Mouse (Mus musculus): ENCODE measurements around the gene Eif4e2. TPM values are rescaled to one million over a fixed set of nuclear protein-coding genes. Genes with fewer than 3 reads are reported as not detected.

The Eif4e2 gene
- 10 to 100 TPM; 54.3 to 61.6 TPM for total RNA-seq (2021)
- long read RNA-seq, experiment 1, transcript Eif4e2-207 (8 exons, 3,473 nt), result minor isoform, 8 of 47 reads
- long read RNA-seq, experiment 1, transcript Eif4e2-206 (7 exons, 1,807 nt), result major isoform, 13 of 47 reads
- long read RNA-seq, experiment 1, transcript Eif4e2-204 (7 exons, 1,119 nt), result minor isoform, 10 of 47 reads
- long read RNA-seq, experiment 1, partial matches to known transcripts, result 1 of 47 reads
- long read RNA-seq, experiment 1, other reads (novel, unspliced or antisense), result 9 of 47 reads
- long read RNA-seq, experiment 2, transcript Eif4e2-202 (7 exons, 3,394 nt), result minor isoform, 5 of 62 reads
- long read RNA-seq, experiment 2, transcript Eif4e2-204 (7 exons, 1,119 nt), result minor isoform, 11 of 62 reads
- long read RNA-seq, experiment 2, transcript Eif4e2-206 (7 exons, 1,807 nt), result major isoform, 24 of 62 reads
- long read RNA-seq, experiment 2, transcript Eif4e2-207 (8 exons, 3,473 nt), result minor isoform, 8 of 62 reads
- long read RNA-seq, experiment 2, partial matches to known transcripts, result 1 of 62 reads
- long read RNA-seq, experiment 2, other reads (novel, unspliced or antisense), result 10 of 62 reads

GRCm38 (mm10) chr1:87213735-87214704 is at the start of gene Eif4e2:
Gene Eif4e2 (plus strand): TSS chr1:87213914.
- peak; percentile 97 for DNase-seq
- intact Hi-C loops (cut with DNase I; ENCODE audit: low total_unique reads), result no loop called here

DNA sequence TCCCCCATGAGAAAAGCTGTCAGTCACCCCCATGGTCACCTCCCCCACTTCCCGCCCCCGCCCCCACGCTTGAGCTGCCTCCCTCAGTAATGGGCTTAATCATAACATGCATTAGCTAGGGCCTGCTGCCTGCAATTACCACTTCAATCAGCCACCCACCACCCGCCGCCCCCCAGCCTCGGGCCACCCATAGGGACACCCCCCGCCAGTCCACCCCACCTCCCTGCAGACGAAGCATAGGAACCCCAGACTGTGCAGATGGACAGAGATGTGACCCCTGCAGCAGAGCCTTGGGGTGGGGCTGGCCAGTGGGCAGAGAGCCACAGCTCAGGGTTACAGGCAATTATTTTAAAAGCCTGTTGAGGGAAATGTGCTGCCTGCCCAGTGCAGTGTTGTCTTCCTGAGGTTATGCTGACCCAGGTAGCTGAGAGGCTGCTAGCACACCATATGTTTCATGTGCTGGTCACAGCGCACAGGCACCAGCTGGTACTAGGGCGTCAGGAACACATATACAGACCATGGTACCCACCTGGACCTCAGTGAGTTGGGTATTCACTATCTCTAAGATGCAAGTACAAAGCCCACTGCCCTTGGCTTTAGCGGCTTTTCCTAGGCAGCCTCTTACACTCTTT is 49.4 kb upstream of the Eif4e2 start:
- intact Hi-C loops (cut with DNase I; ENCODE audit: low total_unique reads), result no loop called here
- DNase-seq, result no peak

DNA sequence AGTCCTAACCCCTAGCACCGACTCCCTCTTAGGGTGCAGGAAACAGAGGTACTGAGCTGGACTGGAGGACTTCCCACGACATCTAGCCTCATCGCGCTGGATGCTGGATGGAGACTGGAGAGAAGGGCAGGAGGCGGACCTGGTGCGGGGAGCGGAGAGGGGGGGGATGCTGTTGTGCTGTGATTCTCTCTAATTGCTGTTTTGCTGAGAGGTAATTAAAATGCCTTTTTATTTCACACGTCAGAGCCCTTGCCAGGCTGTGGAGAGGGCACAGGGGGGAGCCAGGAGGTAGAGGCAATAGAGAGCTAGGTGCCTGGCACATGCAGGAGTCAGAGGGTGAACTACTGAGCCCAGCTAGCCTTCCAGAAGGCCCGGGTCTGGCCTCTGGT is 48.9 kb upstream of the Eif4e2 start:
- no peak for DNase-seq

GRCm38 (mm10) chr1:87170458-87170857 is 43.3 kb upstream of the Eif4e2 start:
- intact Hi-C loops (cut with DNase I; ENCODE audit: low total_unique reads), result no loop called here
- DNase-seq, result no peak

More for the DNA sequence above, 48.9 kb upstream of the Eif4e2 start:
- intact Hi-C loops (cut with DNase I; ENCODE audit: low total_unique reads), result no loop called here

GRCm38 (mm10) chr1:87171312-87171711 is 42.4 kb upstream of the Eif4e2 start:
- intact Hi-C loops (cut with DNase I; ENCODE audit: low total_unique reads), result no loop called here
- no peak for DNase-seq

GRCm38 (mm10) chr1:87172316-87172715 is 41.4 kb upstream of the Eif4e2 start:
- no peak for DNase-seq
- intact Hi-C loops (cut with DNase I; ENCODE audit: low total_unique reads), result no loop called here

- intact Hi-C loops (cut with DNase I; ENCODE audit: low total_unique reads), result no loop called here
- peak; percentile 69 for DNase-seq
Measured at GRCm38 (mm10) chr1:87174006-87174955, 39.4 kb upstream of the Eif4e2 start.

GRCm38 (mm10) chr1:87175852-87176292 is 37.8 kb upstream of the Eif4e2 start:
- peak; percentile 78 for DNase-seq
- intact Hi-C loops (cut with DNase I; ENCODE audit: low total_unique reads), result no loop called here

DNA sequence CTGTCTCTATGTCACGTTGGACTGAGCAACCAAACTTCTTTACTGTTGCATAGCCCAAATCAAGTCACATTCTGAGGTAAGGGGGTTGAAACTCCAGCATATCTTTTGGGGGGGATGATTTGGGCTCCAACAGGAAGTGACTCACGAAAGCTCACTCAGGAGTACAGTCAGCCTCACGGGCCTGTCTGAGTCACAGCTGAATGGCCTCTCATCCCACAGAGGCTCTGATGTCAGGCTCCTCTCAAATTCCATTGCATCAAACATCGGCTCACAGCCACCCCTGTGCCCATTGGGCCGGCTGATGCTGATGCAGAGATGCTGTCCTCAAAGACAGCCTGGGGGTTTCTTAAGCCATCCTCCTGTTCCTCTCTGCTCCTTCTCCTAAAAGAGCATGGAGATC is 32.8 kb upstream of the Eif4e2 start:
- DNase-seq, result no peak
- intact Hi-C loops (cut with DNase I; ENCODE audit: low total_unique reads), result loop anchor here (10.0 kb wide), 2 partner anchors 516 to 566 kb away; no protein-coding TSS in a partner anchor

DNA sequence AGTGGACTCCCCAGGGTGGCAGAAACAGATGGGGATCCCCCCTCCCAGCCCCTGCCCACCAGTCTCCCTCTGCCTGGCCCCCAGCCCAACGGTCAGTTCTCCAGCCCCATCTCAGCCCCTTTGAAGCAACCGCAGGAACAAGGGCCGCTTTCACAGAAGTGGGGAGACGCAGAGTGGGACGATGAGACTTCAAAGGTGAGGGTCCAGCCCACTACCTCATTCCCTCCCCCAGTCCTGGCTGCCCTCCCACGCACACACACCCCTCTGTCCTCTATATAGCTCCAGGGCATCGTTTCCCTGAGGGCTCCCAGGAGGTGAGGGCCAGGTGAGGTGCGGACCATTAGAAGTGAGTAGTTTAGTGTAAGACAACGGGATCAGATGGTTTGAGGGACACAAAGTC is 30.7 kb upstream of the Eif4e2 start, which contains the start of gene Prss56:
Prss56 (plus strand) TSS at position 301 of the 400 bp plus-strand sequence.
- DNase-seq, result no peak
- intact Hi-C loops (cut with DNase I; ENCODE audit: low total_unique reads), result loop anchor here (10.0 kb wide), 2 partner anchors 518 to 568 kb away; no protein-coding TSS in a partner anchor

GRCm38 (mm10) chr1:87183998-87184750 is 29.5 kb upstream of the Eif4e2 start:
- intact Hi-C loops (cut with DNase I; ENCODE audit: low total_unique reads), result loop anchor here (2.0 to 10.0 kb wide), 3 partner anchors 83 to 569 kb away; partner anchors contain the start of gene Alpi
- DNase-seq, result no peak

DNA sequence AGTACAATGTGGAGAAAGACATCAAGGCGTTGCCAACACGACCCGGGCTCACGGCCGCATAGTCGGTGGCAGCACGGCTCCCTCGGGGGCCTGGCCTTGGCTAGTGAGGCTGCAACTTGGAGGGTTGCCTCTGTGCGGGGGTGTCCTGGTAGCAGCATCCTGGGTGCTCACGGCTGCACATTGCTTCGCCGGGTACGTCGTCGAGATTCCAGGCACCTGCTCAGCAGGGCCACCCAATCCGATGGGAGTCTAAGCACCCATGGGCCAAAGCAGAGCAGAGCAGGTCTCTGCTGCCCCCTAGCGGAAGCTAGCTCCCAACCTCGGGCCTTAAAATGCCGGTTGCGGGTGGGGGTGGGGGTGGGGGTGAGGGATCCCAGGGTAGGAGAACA is 29.0 kb upstream of the Eif4e2 start:
- intact Hi-C loops (cut with DNase I; ENCODE audit: low total_unique reads), result loop anchor here (2.0 to 10.0 kb wide), 3 partner anchors 84 to 570 kb away; partner anchors contain the start of gene Alpi
- DNase-seq, result peak; percentile 75

- DNase-seq, result no peak
- intact Hi-C loops (cut with DNase I; ENCODE audit: low total_unique reads), result loop anchor here (2.0 to 10.0 kb wide), 3 partner anchors 85 to 571 kb away; partner anchors contain the start of gene Alpi
Measured at GRCm38 (mm10) chr1:87185526-87185925, 28.2 kb upstream of the Eif4e2 start.

DNA sequence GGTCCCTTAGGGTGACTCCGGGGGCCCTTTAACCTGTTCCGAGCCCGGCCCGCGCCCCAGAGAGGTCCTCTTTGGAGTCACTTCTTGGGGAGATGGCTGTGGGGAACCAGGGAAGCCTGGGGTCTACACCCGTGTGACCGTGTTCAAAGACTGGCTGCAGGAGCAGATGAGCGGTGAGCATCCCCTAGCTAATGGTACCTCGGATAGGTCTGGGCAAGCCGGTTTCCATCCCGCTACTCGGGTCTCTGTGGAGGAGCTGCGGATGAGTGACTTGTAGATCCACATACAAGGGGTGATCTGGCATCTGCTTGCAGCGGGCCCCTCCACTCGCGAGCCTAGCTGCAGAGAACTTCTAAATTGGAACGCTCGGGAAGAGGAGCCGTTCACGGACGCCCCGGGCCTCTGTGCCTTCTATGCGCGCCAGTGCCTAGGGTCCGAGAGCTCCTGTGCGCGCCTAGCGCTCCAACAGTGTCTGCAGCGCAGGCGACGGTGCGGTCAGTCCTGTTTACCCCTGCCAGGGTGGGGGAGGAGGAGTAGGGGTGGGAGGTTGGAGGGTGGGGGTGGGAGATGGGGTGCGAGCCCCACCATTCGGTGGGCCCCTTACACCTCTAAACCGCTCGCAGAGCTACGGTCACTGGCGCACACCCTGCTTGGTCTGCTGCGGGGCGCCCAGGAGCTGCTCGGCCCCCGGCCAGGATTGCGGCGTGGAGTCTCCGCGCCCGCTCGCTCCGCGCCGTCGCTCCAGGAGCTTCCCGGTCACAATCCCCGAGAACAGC is 27.3 kb upstream of the Eif4e2 start:
- DNase-seq, result no peak
- intact Hi-C loops (cut with DNase I; ENCODE audit: low total_unique reads), result loop anchor here (10.0 kb wide), 2 partner anchors 522 to 572 kb away; no protein-coding TSS in a partner anchor

GRCm38 (mm10) chr1:87187037-87187355 is 26.7 kb upstream of the Eif4e2 start:
- intact Hi-C loops (cut with DNase I; ENCODE audit: low total_unique reads), result loop anchor here (10.0 kb wide), 2 partner anchors 522 to 572 kb away; no protein-coding TSS in a partner anchor
- peak; percentile 76 for DNase-seq

GRCm38 (mm10) chr1:87190429-87190828 is 23.3 kb upstream of the Eif4e2 start, which contains the start of gene Chrnd:
Gene Chrnd (plus strand): TSS chr1:87190607.
- intact Hi-C loops (cut with DNase I; ENCODE audit: low total_unique reads), result no loop called here
- no peak for DNase-seq
